Mouse (Mus musculus): ENCODE data around the gene Coro2a.
"Not testable (repeated sequence)": the region's sequence is repeated elsewhere in the genome, so short reads cannot be mapped to it uniquely, and the experiment has no call there.

GRCm38 (mm10) chr4:46599609-46600008 is 2.4 kb downstream of the Coro2a start:
- not testable (repeated sequence) for TF ChIP-seq CTCF (IDR thresholded peaks at IDR 0.05; ENCODE audit: extremely low read depth, insufficient read depth, insufficient read length, insufficient replicate concordance); POLR2A (IDR thresholded peaks at IDR 0.05; ENCODE audit: low read depth, low read length)
